Mouse (Mus musculus) myocyte (in vitro differentiated cells): ENCODE data around the gene Mad2l2.

Experiments used
- E2F4 ChIP-seq: IDR thresholded peaks from one replicate; pipeline ENCODE4 v1.6.1; 2011; ENCODE audit warnings: mild to moderate bottlenecking, control low read depth, moderate library complexity; ENCODE audit not compliant: insufficient read depth
- MAX ChIP-seq: IDR thresholded peaks from one replicate; pipeline ENCODE4 v1.6.1; 2011; ENCODE audit warnings: low read depth, mild to moderate bottlenecking, control low read depth
- MYOD1 ChIP-seq, 3 experiments: IDR thresholded peaks; one replicate each; pipeline ENCODE4 v1.6.1; 2011; ENCODE audit warnings: control low read depth in 2 of 3, low read depth in 2 of 3, mild to moderate bottlenecking in 2 of 3, moderate library complexity in 1 of 3; ENCODE audit not compliant: insufficient read length in 2 of 3, control insufficient read depth in 1 of 3
- MYOG ChIP-seq, 3 experiments: IDR thresholded peaks; one replicate each; pipeline ENCODE4 v1.6.1; 2011; ENCODE audit warnings: control low read depth in 2 of 3, low read depth in 2 of 3, mild to moderate bottlenecking in 2 of 3; ENCODE audit not compliant: insufficient read length in 2 of 3, control insufficient read depth in 1 of 3, insufficient read depth in 1 of 3
- POLR2A ChIP-seq: IDR thresholded peaks from one replicate; pipeline ENCODE4 v1.6.1; 2011; ENCODE audit warnings: low read depth, mild to moderate bottlenecking, control low read depth, moderate library complexity; ENCODE audit not compliant: insufficient read length

DNA sequence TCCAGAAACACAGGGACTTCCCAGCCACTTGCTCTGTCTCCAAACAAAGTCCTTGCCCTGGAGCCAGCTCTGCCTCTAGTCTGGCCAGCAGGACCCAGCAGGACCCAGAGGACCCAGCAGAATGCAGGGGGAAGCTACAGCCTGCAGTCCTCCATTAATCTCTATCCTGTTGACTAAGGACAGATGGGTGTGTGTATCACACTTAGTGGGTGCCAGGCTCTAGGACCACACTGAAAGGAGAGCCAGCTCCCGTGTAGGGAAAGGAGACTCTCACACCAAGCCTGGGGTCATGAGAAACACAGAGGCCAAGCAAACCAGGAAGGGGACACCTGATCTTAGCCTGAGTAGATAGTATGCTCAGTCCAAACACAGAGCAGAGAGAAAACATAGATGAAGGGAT lies 1.9 kb upstream of the Mad2l2 start:
- no peak for TF ChIP-seq MAX
- no peak for TF ChIP-seq POLR2A
- TF ChIP-seq MYOD1 (IDR thresholded peaks at IDR 0.05; ENCODE audit: control insufficient read depth in 1 of 3, insufficient read length in 2 of 3, low read depth in 2 of 3): no peak
- no peak for TF ChIP-seq MYOG (IDR thresholded peaks at IDR 0.05; ENCODE audit: control insufficient read depth in 1 of 3, insufficient read depth in 1 of 3, insufficient read length in 2 of 3, low read depth in 2 of 3)
- no peak for TF ChIP-seq E2F4
